Mouse (Mus musculus) E14TG2a.4 (cell line): ENCODE results near the gene Aff3.

Source experiments
- H3K27me3 ChIP-seq: 2 replicates; pipeline ENCODE4 v1.6.1; 2014; ENCODE audit warnings: low read length, control low read depth; ENCODE audit not compliant: insufficient read depth
- H3K36me3 ChIP-seq: 2 replicates; pipeline ENCODE4 v1.6.1; 2014; ENCODE audit warnings: low read length, control low read depth; ENCODE audit not compliant: insufficient read depth
- H3K4me1 ChIP-seq: replicated peaks from 2 replicates; pipeline ENCODE4 v1.6.1; 2014; ENCODE audit warnings: low read depth, low read length, control low read depth
- H3K4me3 ChIP-seq: replicated peaks from 2 replicates; pipeline ENCODE4 v1.5.1; 2014; ENCODE audit warnings: mild to moderate bottlenecking, low read length
- H3K9me3 ChIP-seq: 2 replicates; pipeline ENCODE4 v1.6.1; 2014; ENCODE audit warnings: low read length, control low read depth
- CTCF ChIP-seq: conservative IDR thresholded peaks from 2 replicates; pipeline ENCODE4 v1.5.1; 2014; ENCODE audit warnings: low read length
- NANOG ChIP-seq: IDR thresholded peaks from 2 replicates; pipeline ENCODE4 v1.6.1; 2014; ENCODE audit warnings: borderline replicate concordance, low read length, mixed read lengths
- POU5F1 ChIP-seq: IDR thresholded peaks from 2 replicates; pipeline ENCODE4 v1.6.1; 2014; ENCODE audit warnings: low read length, borderline replicate concordance

Aff3 gene

DNA sequence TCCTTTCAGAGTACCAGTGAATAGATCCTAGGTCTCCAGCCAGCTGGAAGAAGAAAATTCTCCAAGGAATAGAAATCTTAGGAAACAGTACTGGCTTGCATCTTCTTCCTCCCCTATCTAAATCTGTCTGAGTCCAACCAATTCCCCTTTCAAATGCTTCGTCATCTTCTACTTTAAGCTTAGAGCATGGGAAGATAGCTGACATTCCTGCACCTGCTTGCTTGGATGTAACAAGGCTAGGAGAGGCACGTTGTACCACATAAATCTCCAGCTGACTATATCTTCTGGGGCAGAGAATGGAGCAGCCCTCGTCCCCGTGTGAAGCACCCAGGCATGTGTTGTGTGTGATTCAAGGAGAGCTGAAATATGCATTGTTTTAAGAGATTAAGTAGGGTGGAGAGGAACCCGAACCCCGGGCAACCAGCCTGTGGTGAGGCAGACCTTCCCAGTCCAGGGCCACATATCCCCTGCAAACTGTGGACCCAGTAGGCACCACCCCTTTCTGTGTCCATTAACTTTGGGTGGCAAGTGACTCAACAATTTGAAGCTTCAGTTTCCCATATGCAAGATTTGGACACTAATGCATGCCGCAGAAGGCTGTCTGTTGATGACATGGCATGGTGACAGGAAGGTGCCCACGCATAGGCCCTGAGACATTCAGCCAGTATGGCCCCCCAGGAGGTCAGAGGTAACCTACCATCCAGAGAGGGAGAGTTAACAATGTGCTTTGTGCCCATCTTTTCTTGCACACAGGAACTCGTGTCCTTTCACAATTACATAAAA lies 424.1 kb downstream of the Aff3 start:
- no peaks in the 10 kb centered on the region for H3K27me3 ChIP-seq
- H3K9me3 ChIP-seq = no peaks in the 10 kb centered on the region
- TF ChIP-seq CTCF (no peak), NANOG (no peak), POU5F1 (no peak)
- H3K4me3 ChIP-seq = no peak overlapping the region
- no peaks in the 10 kb centered on the region for H3K4me1 ChIP-seq
- H3K36me3 ChIP-seq = no peaks in the 10 kb centered on the region

DNA sequence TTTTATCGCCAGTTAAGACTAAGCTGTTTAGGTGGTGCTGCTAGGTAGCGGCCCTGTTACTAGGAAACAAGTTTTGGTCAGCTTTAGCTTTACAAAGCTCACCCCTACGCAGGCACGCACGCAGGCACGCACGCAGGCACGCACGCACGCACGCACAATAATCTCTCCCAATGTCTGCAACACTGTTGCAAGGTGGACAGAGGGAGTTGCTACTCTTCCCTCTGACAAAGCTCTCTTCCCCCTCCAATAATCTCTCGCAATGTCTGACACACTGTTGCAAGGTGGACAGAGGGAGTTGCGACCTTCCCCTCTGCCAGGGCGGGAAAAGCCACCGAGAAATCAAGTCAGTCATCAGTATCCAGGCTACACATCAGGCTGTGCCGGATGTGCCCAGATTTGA lies 425.2 kb downstream of the Aff3 start:
- Histone ChIP-seq H3K27me3 (no peaks in the 10 kb centered on the region), H3K4me1 (no peaks in the 10 kb centered on the region), H3K4me3 (no peak overlapping the region), H3K36me3 (no peaks in the 10 kb centered on the region), H3K9me3 (no peaks in the 10 kb centered on the region)
- TF ChIP-seq POU5F1 (no peak), NANOG (no peak), CTCF (no peak)

DNA sequence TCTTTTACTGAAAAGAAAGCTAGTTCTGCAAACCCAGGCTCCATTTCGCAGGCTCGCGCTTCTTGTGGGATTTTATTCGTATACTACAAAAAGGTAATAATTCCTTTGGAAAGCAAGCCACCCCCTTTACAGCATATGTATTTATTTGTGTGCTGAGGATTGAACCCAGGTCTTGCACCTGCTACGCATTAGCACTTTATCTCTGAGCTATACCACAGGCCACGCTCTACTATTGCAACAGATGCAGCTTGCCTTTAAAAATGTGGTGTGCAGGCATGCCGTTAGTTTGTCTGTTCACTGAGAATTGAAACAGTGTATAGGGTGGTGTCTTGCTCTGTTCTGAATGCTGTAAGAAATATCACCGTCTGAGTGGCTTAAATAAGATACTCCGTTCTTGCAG lies 426.9 kb downstream of the Aff3 start:
- H3K4me3 ChIP-seq = no peak overlapping the region
- no peaks in the 10 kb centered on the region for H3K4me1 ChIP-seq
- no peak for TF ChIP-seq POU5F1
- TF ChIP-seq CTCF = no peak
- no peak for TF ChIP-seq NANOG
- no peaks in the 10 kb centered on the region for H3K27me3 ChIP-seq
- no peaks in the 10 kb centered on the region for H3K9me3 ChIP-seq
- no peaks in the 10 kb centered on the region for H3K36me3 ChIP-seq

DNA sequence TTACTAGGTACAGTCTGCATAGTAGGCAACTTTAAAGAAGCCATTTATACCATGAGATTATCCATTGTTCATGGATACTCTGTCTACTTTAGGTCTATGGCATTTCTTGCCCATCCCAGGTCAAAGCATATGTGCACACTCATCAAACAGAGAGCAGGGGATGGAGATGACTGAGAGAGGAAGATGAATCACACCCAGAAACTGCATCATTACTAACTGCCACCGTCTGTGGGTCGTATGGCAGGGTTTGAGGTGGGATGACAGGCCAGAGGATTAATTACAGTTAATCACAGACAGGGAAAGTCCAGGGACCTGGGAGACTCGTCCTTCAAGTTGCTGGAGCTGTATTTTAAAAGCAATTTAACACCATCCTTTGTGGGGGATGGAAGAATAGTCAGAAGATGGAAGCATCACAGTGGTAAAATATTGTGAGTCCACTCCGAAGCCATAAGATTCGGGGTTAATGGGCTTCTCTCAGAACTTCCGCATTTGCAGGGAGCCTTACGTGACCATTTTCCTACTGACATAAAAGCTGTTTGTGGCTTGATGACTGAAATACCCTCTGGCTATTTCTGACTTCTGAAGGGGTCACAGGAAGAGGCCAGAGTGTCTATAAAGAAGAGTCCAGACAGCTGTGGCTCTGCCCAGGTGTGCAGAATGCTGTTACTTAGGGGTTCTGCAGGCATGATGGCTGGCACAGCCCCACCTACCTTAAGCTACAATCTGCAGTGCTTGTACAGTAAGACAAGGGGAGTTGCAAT lies 427.5 kb downstream of the Aff3 start:
- no peaks in the 10 kb centered on the region for H3K36me3 ChIP-seq

DNA sequence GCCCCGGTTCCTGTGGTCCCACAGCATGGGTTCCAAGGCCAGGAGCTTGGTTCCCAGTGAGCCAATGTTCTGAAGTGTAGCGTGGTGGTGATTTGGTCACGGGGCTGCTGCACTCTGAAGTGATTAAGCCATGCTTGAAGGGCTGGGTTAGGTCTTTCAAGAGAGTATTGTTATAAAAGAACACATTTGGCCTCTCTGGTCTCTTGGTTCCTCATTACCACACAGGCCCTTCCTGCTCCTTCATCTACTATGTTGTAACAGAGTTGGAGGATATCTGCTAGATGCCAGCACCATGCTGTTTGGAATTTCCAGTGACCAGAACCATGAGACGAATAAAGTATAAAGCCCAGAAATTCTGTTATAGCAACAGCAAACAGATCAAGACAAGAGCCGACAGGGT lies 431.6 kb downstream of the Aff3 start:
- TF ChIP-seq NANOG = no peak
- TF ChIP-seq CTCF = no peak
- TF ChIP-seq POU5F1 = no peak
- no peaks in the 10 kb centered on the region for H3K9me3 ChIP-seq
- H3K27me3 ChIP-seq = no peaks in the 10 kb centered on the region
- H3K4me3 ChIP-seq = no peak overlapping the region
- no peaks in the 10 kb centered on the region for H3K36me3 ChIP-seq
- no peaks in the 10 kb centered on the region for H3K4me1 ChIP-seq

More for the DNA sequence above, 427.5 kb downstream of the Aff3 start:
- TF ChIP-seq NANOG = no peak
- no peak for TF ChIP-seq CTCF
- no peak for TF ChIP-seq POU5F1
- Histone ChIP-seq H3K4me3 (no peak overlapping the region), H3K9me3 (no peaks in the 10 kb centered on the region), H3K27me3 (no peaks in the 10 kb centered on the region), H3K4me1 (no peaks in the 10 kb centered on the region)

DNA sequence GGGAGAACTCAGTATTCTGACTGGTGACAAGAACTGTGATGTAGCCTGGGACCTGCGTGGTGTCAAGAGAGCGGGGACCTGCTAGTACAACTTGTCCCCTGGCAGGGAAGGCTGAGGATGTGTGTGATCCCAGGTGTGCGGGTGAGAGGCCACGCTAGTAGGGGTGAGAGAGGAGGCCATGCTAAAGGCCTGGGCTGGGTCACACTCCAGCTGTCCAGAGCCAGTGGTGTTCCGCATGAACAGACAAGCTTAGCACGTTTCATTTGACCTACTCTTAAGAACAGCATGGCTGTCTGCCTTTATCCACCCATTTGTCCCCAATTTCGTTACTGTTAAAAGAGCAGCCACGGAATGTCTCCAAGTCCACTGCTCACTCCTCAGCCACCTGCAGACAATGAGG lies 434.7 kb downstream of the Aff3 start:
- H3K27me3 ChIP-seq = no peaks in the 10 kb centered on the region
- no peak overlapping the region for H3K4me3 ChIP-seq
- H3K9me3 ChIP-seq = peaks cover 12% of the 10 kb centered on the region
- no peak for TF ChIP-seq POU5F1
- no peak for TF ChIP-seq NANOG
- TF ChIP-seq CTCF = no peak
- no peaks in the 10 kb centered on the region for H3K36me3 ChIP-seq
- no peaks in the 10 kb centered on the region for H3K4me1 ChIP-seq

DNA sequence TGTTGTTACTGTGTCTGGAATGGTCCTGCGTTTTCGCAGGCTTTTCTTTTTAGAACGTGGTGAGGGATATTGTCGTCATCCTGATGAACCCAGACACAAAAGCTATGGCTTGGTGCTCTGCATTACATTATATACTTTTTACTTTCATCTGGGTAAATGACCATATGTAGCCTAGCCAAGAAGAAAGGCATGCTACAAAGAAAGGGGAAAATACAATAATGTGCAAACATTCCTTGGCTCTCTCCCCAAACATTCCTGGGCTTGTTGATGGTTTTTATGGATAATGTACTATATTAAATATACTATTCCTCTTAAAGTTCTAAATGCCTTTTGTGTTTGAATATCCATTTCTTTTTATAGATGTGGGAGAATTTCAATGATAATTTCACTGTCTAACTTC lies 435.9 kb downstream of the Aff3 start:
- Histone ChIP-seq H3K36me3 (no peaks in the 10 kb centered on the region), H3K27me3 (no peaks in the 10 kb centered on the region), H3K4me3 (no peak overlapping the region), H3K9me3 (peaks cover 22% of the 10 kb centered on the region), H3K4me1 (no peaks in the 10 kb centered on the region)
- TF ChIP-seq NANOG (no peak), POU5F1 (no peak), CTCF (no peak)

DNA sequence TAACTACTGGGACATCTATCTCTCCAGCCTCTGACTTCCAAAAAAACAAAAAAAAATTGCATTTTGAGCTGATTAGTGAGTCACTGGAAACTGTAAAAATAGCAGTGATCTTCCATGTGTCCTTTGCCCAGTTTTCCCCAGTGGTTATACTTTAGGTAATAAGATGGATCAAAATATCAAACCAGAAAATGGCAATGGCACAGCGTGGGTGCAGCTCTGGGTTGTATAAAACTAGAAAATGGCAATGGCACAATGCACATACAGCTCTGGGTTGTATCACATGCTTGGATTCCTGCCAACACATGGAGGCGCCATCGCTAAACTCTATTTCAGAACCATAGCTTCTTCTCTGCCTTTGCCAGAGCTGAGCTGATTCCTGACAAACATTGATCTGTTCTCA lies 439.6 kb downstream of the Aff3 start:
- Histone ChIP-seq H3K4me3 (no peak overlapping the region), H3K36me3 (no peaks in the 10 kb centered on the region), H3K27me3 (no peaks in the 10 kb centered on the region), H3K9me3 (peaks cover 22% of the 10 kb centered on the region), H3K4me1 (no peaks in the 10 kb centered on the region)
- TF ChIP-seq NANOG (no peak), CTCF (no peak), POU5F1 (no peak)
